Mouse (Mus musculus) MEL (cell line): ENCODE measurements at regions not wholly inside any gene's neighbourhood (a gene's known extent, or its start where the extent isn't known, plus 50 kb on each side); places are given as distances from the start of the nearest gene placed in this dataset.

Source experiments
- DNase-seq: peaks from one replicate; pipeline ENCODE4 v3.0.0; 2011; ENCODE audit warnings: low read depth, low spot score
- H3K27ac ChIP-seq: 2 replicates; pipeline ENCODE4 v1.5.1; 2012; ENCODE audit warnings: low read depth, mild to moderate bottlenecking, control low read depth, low read length, moderate library complexity; ENCODE audit not compliant: control insufficient read depth
- H3K27me3 ChIP-seq, 2 experiments: fragments of 150-350 bp in 1 of 2; sonication (generic) in 1 of 2; 2 replicates each; pipeline ENCODE4 v1.6.1; 2012; ENCODE audit warnings: low read length in 2 of 2, mild to moderate bottlenecking in 2 of 2, improper control_type of control experiment in 1 of 2, moderate library complexity in 1 of 2; ENCODE audit not compliant: insufficient read depth in 2 of 2, control insufficient read depth in 1 of 2
- H3K36me3 ChIP-seq, 2 experiments: 2 replicates each; pipeline ENCODE4 v1.6.1; 2012 to 2014; ENCODE audit warnings: low read length in 2 of 2, improper control_type of control experiment in 1 of 2, inconsistent platforms in 1 of 2, mild to moderate bottlenecking in 1 of 2; ENCODE audit not compliant: insufficient read depth in 2 of 2, control insufficient read depth in 1 of 2
- H3K4me1 ChIP-seq, 2 experiments: fragments of 150-350 bp in 1 of 2; sonication (generic) in 1 of 2; 2 replicates each; pipeline ENCODE4 v1.6.1; 2012; ENCODE audit warnings: low read length in 2 of 2, improper control_type of control experiment in 1 of 2, mild to moderate bottlenecking in 1 of 2; ENCODE audit not compliant: insufficient read depth in 2 of 2, control insufficient read depth in 1 of 2
- H3K4me3 ChIP-seq, 2 experiments: fragments of 150-350 bp in 1 of 2; sonication (generic) in 1 of 2; 2 replicates each; pipeline ENCODE4 v1.5.1; 2012; ENCODE audit warnings: low read depth in 2 of 2, low read length in 2 of 2, mild to moderate bottlenecking in 2 of 2, moderate library complexity in 2 of 2, control low read depth in 1 of 2, improper control_type of control experiment in 1 of 2; ENCODE audit not compliant: control insufficient read depth in 1 of 2, insufficient read depth in 1 of 2
- H3K79me2 ChIP-seq: 2 replicates; pipeline ENCODE4 v1.6.1; 2012; ENCODE audit warnings: mild to moderate bottlenecking, low read length, moderate library complexity; ENCODE audit not compliant: control insufficient read depth, poor library complexity, insufficient read depth
- H3K9ac ChIP-seq: 2 replicates; pipeline ENCODE4 v1.6.1; 2012; ENCODE audit warnings: low read depth, mild to moderate bottlenecking, control low read depth, low read length, moderate library complexity; ENCODE audit not compliant: control insufficient read depth, poor library complexity, severe bottlenecking
- H3K9me3 ChIP-seq: fragments of 150-350 bp; sonication (generic); replicated peaks from 2 replicates; pipeline ENCODE4 v1.6.1; 2012; ENCODE audit warnings: mild to moderate bottlenecking, low read length, improper control_type of control experiment, moderate library complexity; ENCODE audit not compliant: insufficient read depth
- BHLHE40 ChIP-seq: IDR thresholded peaks from 2 replicates; pipeline ENCODE4 v1.6.1; 2012; ENCODE audit warnings: low read depth, mild to moderate bottlenecking, inconsistent platforms, low read length, improper control_type of control experiment, borderline replicate concordance
- CHD1 ChIP-seq: IDR thresholded peaks from 2 replicates; pipeline ENCODE4 v1.6.1; 2012; ENCODE audit warnings: low read depth, mild to moderate bottlenecking, inconsistent platforms, low read length, improper control_type of control experiment
- CTCF ChIP-seq, 3 experiments: IDR thresholded peaks in 2 of 3; conservative IDR thresholded peaks in 1 of 3; 2 replicates each; pipeline ENCODE4 v1.5.1; 2011 to 2012; ENCODE audit warnings: low read length in 3 of 3, low read depth in 2 of 3, mild to moderate bottlenecking in 2 of 3, improper control_type of control experiment in 1 of 3, inconsistent platforms in 1 of 3, mixed read lengths in 1 of 3, moderate library complexity in 1 of 3; ENCODE audit not compliant: control insufficient read depth in 1 of 3, insufficient read depth in 1 of 3, poor library complexity in 1 of 3, severe bottlenecking in 1 of 3
- E2F4 ChIP-seq: IDR thresholded peaks from 2 replicates; pipeline ENCODE4 v1.6.1; 2011; ENCODE audit warnings: low read depth, low read length, improper control_type of control experiment, borderline replicate concordance
- ETS1 ChIP-seq: IDR thresholded peaks from 2 replicates; pipeline ENCODE4 v1.6.1; 2012; ENCODE audit warnings: low read depth, mild to moderate bottlenecking, inconsistent platforms, low read length, improper control_type of control experiment, moderate library complexity
- GABPA ChIP-seq: IDR thresholded peaks from 2 replicates; pipeline ENCODE4 v1.6.1; 2012; ENCODE audit warnings: low read depth, mild to moderate bottlenecking, inconsistent platforms, low read length, improper control_type of control experiment, moderate library complexity
- GATA1 ChIP-seq: IDR thresholded peaks from 2 replicates; pipeline ENCODE4 v1.6.1; 2011; ENCODE audit warnings: low read depth, low read length, improper control_type of control experiment
- JUND ChIP-seq: IDR thresholded peaks from 2 replicates; pipeline ENCODE4 v1.6.1; 2011; ENCODE audit warnings: low read depth, mild to moderate bottlenecking, improper control_type of control experiment, low read length
- MAFK ChIP-seq: IDR thresholded peaks from 2 replicates; pipeline ENCODE4 v1.6.1; 2011; ENCODE audit warnings: low read depth, mild to moderate bottlenecking, low read length, improper control_type of control experiment, borderline replicate concordance
- MAX ChIP-seq: IDR thresholded peaks from 2 replicates; pipeline ENCODE4 v1.6.1; 2011; ENCODE audit warnings: low read length, improper control_type of control experiment
- MAZ ChIP-seq: IDR thresholded peaks from 2 replicates; pipeline ENCODE4 v1.6.1; 2012; ENCODE audit warnings: low read depth, mild to moderate bottlenecking, inconsistent platforms, low read length, improper control_type of control experiment
- MEF2A ChIP-seq: IDR thresholded peaks from 2 replicates; pipeline ENCODE4 v1.6.1; 2014; ENCODE audit warnings: low read depth, mild to moderate bottlenecking, inconsistent platforms, low read length, improper control_type of control experiment; ENCODE audit not compliant: poor library complexity, insufficient replicate concordance, severe bottlenecking; ENCODE audit errors: extremely low read depth
- MXI1 ChIP-seq: IDR thresholded peaks from 2 replicates; pipeline ENCODE4 v1.6.1; 2011; ENCODE audit warnings: mild to moderate bottlenecking, low read depth, low read length, improper control_type of control experiment
- NRF1 ChIP-seq: IDR thresholded peaks from 2 replicates; pipeline ENCODE4 v1.6.1; 2014; ENCODE audit warnings: low read depth, mild to moderate bottlenecking, inconsistent platforms, low read length, improper control_type of control experiment, moderate library complexity; ENCODE audit not compliant: poor library complexity, insufficient read depth, severe bottlenecking
- POLR2AphosphoS5 ChIP-seq: IDR thresholded peaks from 2 replicates; pipeline ENCODE4 v1.6.1; 2012; ENCODE audit warnings: low read depth, borderline replicate concordance, mild to moderate bottlenecking, inconsistent platforms, low read length, moderate library complexity, mixed read lengths
- RAD21 ChIP-seq: IDR thresholded peaks from 2 replicates; pipeline ENCODE4 v1.6.1; 2011; ENCODE audit warnings: mild to moderate bottlenecking, low read depth, low read length, improper control_type of control experiment
- RCOR1 ChIP-seq: IDR thresholded peaks from 2 replicates; pipeline ENCODE4 v1.6.1; 2012; ENCODE audit warnings: low read depth, mild to moderate bottlenecking, inconsistent platforms, low read length, improper control_type of control experiment
- SIN3A ChIP-seq: IDR thresholded peaks from 2 replicates; pipeline ENCODE4 v1.6.1; 2012; ENCODE audit warnings: low read length, improper control_type of control experiment, inconsistent platforms
- SMC3 ChIP-seq: IDR thresholded peaks from 2 replicates; pipeline ENCODE4 v1.6.1; 2011; ENCODE audit warnings: low read depth, low read length, improper control_type of control experiment
- TAL1 ChIP-seq: IDR thresholded peaks from 2 replicates; pipeline ENCODE4 v1.6.1; 2012; ENCODE audit warnings: mild to moderate bottlenecking, inconsistent platforms, low read length, moderate library complexity, mixed read lengths
- TBP ChIP-seq: IDR thresholded peaks from 2 replicates; pipeline ENCODE4 v1.8.0; 2011; ENCODE audit warnings: low read depth, low read length, improper control_type of control experiment
- UBTF ChIP-seq: IDR thresholded peaks from 2 replicates; pipeline ENCODE4 v1.6.1; 2012; ENCODE audit warnings: low read depth, mild to moderate bottlenecking, inconsistent platforms, low read length, improper control_type of control experiment, moderate library complexity, borderline replicate concordance; ENCODE audit not compliant: insufficient read depth
- USF1 ChIP-seq: IDR thresholded peaks from 2 replicates; pipeline ENCODE4 v1.6.1; 2014; ENCODE audit warnings: low read depth, mild to moderate bottlenecking, inconsistent platforms, low read length, improper control_type of control experiment, moderate library complexity
- USF2 ChIP-seq, 2 experiments: IDR thresholded peaks; 2 replicates each; pipeline ENCODE4 v1.6.1; 2011 to 2012; ENCODE audit warnings: improper control_type of control experiment in 2 of 2, low read length in 2 of 2, borderline replicate concordance in 1 of 2, inconsistent platforms in 1 of 2, low read depth in 1 of 2, mild to moderate bottlenecking in 1 of 2; ENCODE audit not compliant: insufficient read depth in 1 of 2
- ZC3H11A ChIP-seq: IDR thresholded peaks from 2 replicates; pipeline ENCODE4 v1.6.1; 2012; ENCODE audit warnings: low read depth, mild to moderate bottlenecking, inconsistent platforms, low read length, improper control_type of control experiment
- ZKSCAN1 ChIP-seq: IDR thresholded peaks from 2 replicates; pipeline ENCODE4 v1.6.1; 2012; ENCODE audit warnings: low read depth, mild to moderate bottlenecking, inconsistent platforms, low read length, improper control_type of control experiment, moderate library complexity
- ZMIZ1 ChIP-seq: IDR thresholded peaks from 2 replicates; pipeline ENCODE4 v1.6.1; 2012; ENCODE audit warnings: low read depth, mild to moderate bottlenecking, inconsistent platforms, low read length, improper control_type of control experiment, moderate library complexity
- ZNF384 ChIP-seq: IDR thresholded peaks from 2 replicates; pipeline ENCODE4 v1.6.1; 2012; ENCODE audit warnings: low read depth, mild to moderate bottlenecking, inconsistent platforms, low read length, improper control_type of control experiment

DNA sequence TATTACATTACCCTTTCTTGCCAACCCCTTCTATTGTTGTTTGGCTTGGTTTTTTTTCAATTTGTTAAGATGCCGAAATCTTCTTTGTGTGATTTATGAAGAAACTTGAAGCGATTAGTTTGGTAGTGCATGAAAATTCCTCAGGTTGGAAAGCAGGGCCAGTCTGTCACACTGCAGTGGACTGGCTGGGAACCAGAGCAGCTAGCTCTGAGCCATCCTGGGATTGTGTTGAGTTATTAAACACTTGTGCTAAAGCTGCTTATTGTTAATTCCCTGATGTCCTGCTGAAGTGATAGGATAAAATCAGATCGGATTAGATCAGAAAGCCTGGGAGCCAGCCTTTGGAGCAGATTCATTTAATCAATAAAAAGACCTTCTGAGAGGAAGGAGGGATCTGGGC is 180.4 kb upstream of the Tle1 start:
- H3K27ac ChIP-seq, result no peak overlapping the region
- no peak for DNase-seq
- no peaks in the 10 kb centered on the region for H3K27me3 ChIP-seq
- no peaks in the 10 kb centered on the region for H3K36me3 ChIP-seq
- TF ChIP-seq TBP (no peak), JUND (no peak), BHLHE40 (no peak), MAZ (no peak), E2F4 (no peak), TAL1 (no peak), NRF1 (no peak), ZMIZ1 (no peak), USF2 (IDR thresholded peaks at IDR 0.05; ENCODE audit: borderline replicate concordance in 1 of 2, insufficient read depth in 1 of 2, low read depth in 1 of 2, low read length in 2 of 2) (no peak), ZNF384 (no peak), CHD1 (no peak), ZKSCAN1 (no peak), RAD21 (no peak), SMC3 (no peak), CTCF (IDR thresholded peaks at IDR 0.05 in 2 of 3, conservative IDR thresholded peaks at IDR 0.05 in 1 of 3; ENCODE audit: control insufficient read depth in 1 of 3, insufficient read depth in 1 of 3, low read depth in 2 of 3, low read length in 3 of 3, poor library complexity in 1 of 3, severe bottlenecking in 1 of 3) (no peak), GABPA (no peak), MAFK (no peak), SIN3A (no peak)
- H3K9ac ChIP-seq, result no peak overlapping the region
- H3K4me1 ChIP-seq, result no peaks in the 10 kb centered on the region
- H3K9me3 ChIP-seq, result no peaks in the 10 kb centered on the region
- H3K79me2 ChIP-seq, result no peaks in the 10 kb centered on the region
- H3K4me3 ChIP-seq, result no peak overlapping the region

DNA sequence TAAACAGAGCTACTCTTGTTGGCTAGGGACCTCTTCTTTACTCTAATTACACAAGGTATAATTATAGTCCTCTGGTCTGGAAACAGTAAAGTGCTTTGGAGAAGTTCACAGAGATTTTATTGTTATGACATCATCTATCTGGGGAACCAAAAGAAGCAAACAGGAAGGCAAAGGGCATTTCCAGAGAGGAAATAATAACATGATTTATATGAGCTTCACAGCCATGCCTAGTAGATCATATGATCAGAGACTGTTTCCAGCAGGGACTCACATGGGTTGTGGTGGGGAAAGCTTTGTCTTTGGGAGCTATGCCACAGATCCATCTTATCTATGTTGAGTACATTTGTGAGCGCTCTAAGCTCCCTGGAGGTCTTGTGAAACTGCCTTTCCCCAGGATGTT is 178.8 kb upstream of the Tle1 start:
- Histone ChIP-seq H3K27ac (no peak overlapping the region), H3K36me3 (no peaks in the 10 kb centered on the region), H3K4me1 (no peaks in the 10 kb centered on the region), H3K9me3 (no peaks in the 10 kb centered on the region), H3K4me3 (no peak overlapping the region), H3K27me3 (no peaks in the 10 kb centered on the region), H3K79me2 (no peaks in the 10 kb centered on the region), H3K9ac (no peak overlapping the region)
- TF ChIP-seq ZC3H11A, result no peak
- TF ChIP-seq MAZ, result no peak
- TF ChIP-seq POLR2AphosphoS5, result no peak
- TF ChIP-seq BHLHE40, result no peak
- no peak for TF ChIP-seq MAX
- TF ChIP-seq RCOR1, result no peak
- TF ChIP-seq ETS1, result no peak
- TF ChIP-seq MEF2A, result no peak
- no peak for TF ChIP-seq GABPA
- no peak for TF ChIP-seq MAFK
- TF ChIP-seq SIN3A, result no peak
- no peak for TF ChIP-seq SMC3
- TF ChIP-seq UBTF, result no peak
- no peak for TF ChIP-seq MXI1
- TF ChIP-seq ZKSCAN1, result no peak
- TF ChIP-seq USF1, result no peak
- TF ChIP-seq GATA1, result no peak
- DNase-seq, result no peak
